Mouse (Mus musculus) right cerebral cortex, postnatal 10 days (tissue): ENCODE results near the gene Olfr140.

Source experiments
- DNase-seq, 2 experiments: peaks; one replicate each; pipeline ENCODE4 v3.0.0; 2021; ENCODE audit warnings: low spot score in 2 of 2

Gene Olfr140

GRCm38 (mm10) chr2:90063494-90063893 lies at the start of gene Olfr140:
Gene Olfr140, minus strand, starts transcription at chr2:90063594.
- DNase-seq: no peak

GRCm38 (mm10) chr2:90070065-90070464 lies 6.7 kb upstream of the Olfr140 start:
- DNase-seq: no peak

- DNase-seq: no peak
Measured at GRCm38 (mm10) chr2:90035037-90035436, 28.4 kb downstream of the Olfr140 start, which contains the start of gene Olfr1265. Gene Olfr1265, plus strand, starts transcription at chr2:90035337.

- DNase-seq: no peak
Measured at GRCm38 (mm10) chr2:90025477-90025876, 37.9 kb downstream of the Olfr140 start, which contains the start of gene Olfr1264. Gene Olfr1264, minus strand, starts transcription at chr2:90025577.

- DNase-seq: no peak
Measured at GRCm38 (mm10) chr2:90011831-90012230, 51.6 kb downstream of the Olfr140 start, which contains the start of gene Olfr1263. Gene Olfr1263, plus strand, starts transcription at chr2:90012131.

- no peak for DNase-seq
Measured at GRCm38 (mm10) chr2:89999845-90000244, 63.5 kb downstream of the Olfr140 start, which contains the start of gene Olfr1262. Gene Olfr1262, plus strand, starts transcription at chr2:90000145.
